Mouse (Mus musculus): ENCODE data around the gene Ckap5. TPM values are rescaled to one million over a fixed set of nuclear protein-coding genes. Genes with fewer than 3 reads are reported as not detected.

Ckap5 gene
- polyA plus RNA-seq, 1 experiment from 2014 or later = 99.9 TPM

DNA sequence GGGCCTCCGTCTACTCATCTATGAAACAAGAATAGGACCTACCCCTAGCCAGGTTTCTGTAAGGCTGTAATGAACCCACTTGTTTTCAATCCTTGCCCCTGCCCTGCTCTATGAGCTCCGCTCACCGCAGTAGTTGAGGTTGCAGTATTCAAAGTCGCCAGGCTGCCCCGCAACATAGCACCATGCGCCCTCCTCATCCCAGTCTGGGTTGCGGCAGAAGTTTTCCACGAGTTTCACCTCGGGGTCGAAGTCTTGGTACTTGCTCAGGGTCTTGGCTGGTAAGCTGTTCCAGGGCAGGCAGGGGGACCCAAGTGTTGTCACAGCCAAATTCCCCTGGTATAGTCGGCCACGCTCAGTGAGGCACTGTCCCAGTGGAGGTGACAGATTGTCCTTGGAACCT is 103.8 kb downstream of the Ckap5 start:
- no peaks in the 10 kb centered on the region for H3K27me3 ChIP-seq (ENCODE audit: control insufficient read depth, insufficient read depth, low read length)
- no peaks in the 10 kb centered on the region for H3K4me1 ChIP-seq (ENCODE audit: control insufficient read depth, insufficient read depth, low read length)
- no peak overlapping the region for H3K4me3 ChIP-seq (ENCODE audit: low read depth, low read length)
- no peaks in the 10 kb centered on the region for H3K9me3 ChIP-seq (ENCODE audit: control insufficient read depth, low read depth, low read length)
- 90% methylated on average over 12 of the region's 12 CpGs for WGBS
- H3K9ac ChIP-seq (replicated peaks; ENCODE audit: low read depth, low read length) = no peak overlapping the region
- ATAC-seq (ENCODE audit: insufficient number of reproducible peaks, insufficient read depth, low FRiP score, low read depth) = no peak
- no peaks in the 10 kb centered on the region for H3K36me3 ChIP-seq (ENCODE audit: control insufficient read depth, insufficient read depth, low read length)
- H3K27ac ChIP-seq (ENCODE audit: low read length) = no peak overlapping the region
- H3K4me2 ChIP-seq (replicated peaks; ENCODE audit: low read depth, low read length) = no peak overlapping the region

DNA sequence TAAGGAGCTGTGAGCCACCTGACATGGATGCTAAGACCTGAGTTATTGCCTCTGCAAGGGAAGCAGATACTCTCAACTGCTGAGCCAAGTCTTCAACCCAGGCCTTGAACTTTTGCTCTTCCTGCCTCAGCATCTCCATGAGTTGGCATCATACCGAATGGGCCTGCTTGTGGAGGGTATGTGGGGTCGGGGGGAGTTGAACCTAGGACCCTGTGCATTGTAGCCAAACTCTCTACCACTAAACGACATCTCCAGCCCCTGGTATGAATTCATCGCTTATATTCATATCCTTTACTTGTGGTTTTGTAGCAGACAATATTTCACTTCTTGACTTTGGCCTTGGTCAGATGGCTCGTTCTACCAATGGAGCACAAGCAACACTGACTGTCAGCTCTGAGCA is 105.3 kb downstream of the Ckap5 start:
- 83% methylated on average over 5 of the region's 5 CpGs for WGBS
- Histone ChIP-seq H3K36me3 (ENCODE audit: control insufficient read depth, insufficient read depth, low read length) (no peaks in the 10 kb centered on the region), H3K27me3 (ENCODE audit: control insufficient read depth, insufficient read depth, low read length) (no peaks in the 10 kb centered on the region), H3K27ac (ENCODE audit: low read length) (no peak overlapping the region), H3K9ac (replicated peaks; ENCODE audit: low read depth, low read length) (no peak overlapping the region), H3K4me3 (ENCODE audit: low read depth, low read length) (no peak overlapping the region), H3K4me2 (replicated peaks; ENCODE audit: low read depth, low read length) (no peak overlapping the region), H3K9me3 (ENCODE audit: control insufficient read depth, low read depth, low read length) (no peaks in the 10 kb centered on the region), H3K4me1 (ENCODE audit: control insufficient read depth, insufficient read depth, low read length) (0 out of 2 replicates have a peak, but pooled peaks cover 8% of the 10 kb centered on the region)
- ATAC-seq (ENCODE audit: insufficient number of reproducible peaks, insufficient read depth, low FRiP score, low read depth) = no peak

DNA sequence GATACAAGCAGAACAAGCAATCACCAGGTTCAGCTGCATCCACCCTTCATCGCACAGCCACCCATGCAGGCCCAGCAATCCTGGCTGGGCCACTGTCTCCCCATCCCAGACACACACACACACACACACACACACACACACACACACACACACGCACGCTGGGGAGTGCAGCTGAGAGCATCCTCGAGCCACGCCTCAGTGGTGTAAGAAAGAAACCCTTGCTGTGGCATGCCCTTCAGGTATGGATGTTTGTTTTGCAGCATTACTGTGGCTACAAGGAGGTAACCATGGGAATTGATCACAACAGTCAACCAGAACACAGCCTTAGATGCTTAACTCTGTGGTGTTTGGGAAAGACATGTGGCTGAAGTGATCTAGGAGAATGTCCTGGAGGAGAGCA is 105.8 kb downstream of the Ckap5 start:
- ATAC-seq (ENCODE audit: insufficient number of reproducible peaks, insufficient read depth, low FRiP score, low read depth) = no peak
- H3K27ac ChIP-seq (ENCODE audit: low read length) = no peak overlapping the region
- H3K9me3 ChIP-seq (ENCODE audit: control insufficient read depth, low read depth, low read length) = no peaks in the 10 kb centered on the region
- H3K4me1 ChIP-seq (ENCODE audit: control insufficient read depth, insufficient read depth, low read length) = 0 out of 2 replicates have a peak, but pooled peaks cover 8% of the 10 kb centered on the region
- no peak overlapping the region for H3K4me2 ChIP-seq (replicated peaks; ENCODE audit: low read depth, low read length)
- no peak overlapping the region for H3K4me3 ChIP-seq (ENCODE audit: low read depth, low read length)
- H3K27me3 ChIP-seq (ENCODE audit: control insufficient read depth, insufficient read depth, low read length) = no peaks in the 10 kb centered on the region
- H3K9ac ChIP-seq (replicated peaks; ENCODE audit: low read depth, low read length) = no peak overlapping the region
- 64% methylated on average over 5 of the region's 5 CpGs for WGBS
- no peaks in the 10 kb centered on the region for H3K36me3 ChIP-seq (ENCODE audit: control insufficient read depth, insufficient read depth, low read length)

DNA sequence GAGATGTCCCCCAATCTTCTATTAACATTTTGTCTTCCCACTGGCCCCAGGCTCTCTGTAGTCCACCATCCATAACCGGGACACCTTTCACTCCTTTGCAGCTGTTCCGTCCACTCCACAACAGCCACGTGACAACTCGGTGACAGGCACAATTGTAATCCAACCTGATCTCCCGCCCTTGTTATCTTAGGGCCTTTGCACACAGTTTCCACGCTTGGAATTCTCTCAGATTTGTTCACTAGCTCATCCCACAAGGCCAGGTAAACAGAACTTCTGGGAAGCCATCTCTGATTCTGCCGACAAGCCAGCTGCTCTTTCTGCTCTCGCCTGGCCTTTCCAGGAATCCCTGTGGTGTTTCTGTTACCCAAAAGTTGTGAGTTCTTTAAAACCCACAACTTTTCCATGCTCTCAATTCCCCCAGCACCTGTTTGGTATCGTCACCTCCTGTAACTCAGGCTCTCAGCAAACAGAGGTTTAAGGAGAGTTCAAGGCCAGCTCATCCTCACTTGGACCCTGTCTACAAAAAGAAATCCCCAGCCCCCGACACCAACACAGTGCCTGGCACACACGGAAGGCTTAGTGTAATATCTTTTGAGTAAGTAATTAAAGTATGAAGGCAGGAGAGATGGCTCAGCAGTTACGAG is 106.9 kb downstream of the Ckap5 start:
- WGBS = 61% methylated on average over 12 of the region's 12 CpGs
- no peak overlapping the region for H3K4me2 ChIP-seq (replicated peaks; ENCODE audit: low read depth, low read length)
- 0 out of 2 replicates have a peak, but pooled peaks cover 8% of the 10 kb centered on the region for H3K4me1 ChIP-seq (ENCODE audit: control insufficient read depth, insufficient read depth, low read length)
- no peaks in the 10 kb centered on the region for H3K36me3 ChIP-seq (ENCODE audit: control insufficient read depth, insufficient read depth, low read length)
- ATAC-seq (ENCODE audit: insufficient number of reproducible peaks, insufficient read depth, low FRiP score, low read depth) = no peak
- no peaks in the 10 kb centered on the region for H3K27me3 ChIP-seq (ENCODE audit: control insufficient read depth, insufficient read depth, low read length)
- H3K4me3 ChIP-seq (ENCODE audit: low read depth, low read length) = no peak overlapping the region
- no peaks in the 10 kb centered on the region for H3K9me3 ChIP-seq (ENCODE audit: control insufficient read depth, low read depth, low read length)
- H3K27ac ChIP-seq (ENCODE audit: low read length) = no peak overlapping the region
- no peak overlapping the region for H3K9ac ChIP-seq (replicated peaks; ENCODE audit: low read depth, low read length)

DNA sequence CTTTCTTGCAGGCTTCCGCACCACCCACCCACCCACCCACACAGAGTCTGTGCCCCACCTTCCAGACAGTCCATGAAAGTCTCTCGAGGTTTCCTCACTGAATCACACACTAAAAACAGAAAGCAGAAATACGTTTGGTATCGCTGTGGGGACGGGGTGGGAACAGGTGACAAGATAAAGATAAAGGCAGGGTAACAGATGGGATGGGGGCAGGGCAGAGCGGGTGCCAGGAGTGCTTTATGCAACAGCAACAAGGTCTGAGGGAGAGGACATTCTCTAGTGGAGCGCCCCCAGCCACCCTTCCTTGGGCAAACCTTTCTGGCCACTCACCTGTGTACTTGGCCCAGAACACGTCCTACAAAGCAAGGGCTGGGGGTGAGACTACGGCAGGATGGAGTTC is 108.3 kb downstream of the Ckap5 start:
- H3K27ac ChIP-seq (ENCODE audit: low read length) = no peak overlapping the region
- no peak overlapping the region for H3K4me3 ChIP-seq (ENCODE audit: low read depth, low read length)
- H3K27me3 ChIP-seq (ENCODE audit: control insufficient read depth, insufficient read depth, low read length) = no peaks in the 10 kb centered on the region
- no peaks in the 10 kb centered on the region for H3K9me3 ChIP-seq (ENCODE audit: control insufficient read depth, low read depth, low read length)
- 0 out of 2 replicates have a peak, but pooled peaks cover 8% of the 10 kb centered on the region for H3K4me1 ChIP-seq (ENCODE audit: control insufficient read depth, insufficient read depth, low read length)
- WGBS = 76% methylated on average over 9 of the region's 9 CpGs
- no peak overlapping the region for H3K4me2 ChIP-seq (replicated peaks; ENCODE audit: low read depth, low read length)
- ATAC-seq (ENCODE audit: insufficient number of reproducible peaks, insufficient read depth, low FRiP score, low read depth) = no peak
- H3K9ac ChIP-seq (replicated peaks; ENCODE audit: low read depth, low read length) = no peak overlapping the region
- no peaks in the 10 kb centered on the region for H3K36me3 ChIP-seq (ENCODE audit: control insufficient read depth, insufficient read depth, low read length)

DNA sequence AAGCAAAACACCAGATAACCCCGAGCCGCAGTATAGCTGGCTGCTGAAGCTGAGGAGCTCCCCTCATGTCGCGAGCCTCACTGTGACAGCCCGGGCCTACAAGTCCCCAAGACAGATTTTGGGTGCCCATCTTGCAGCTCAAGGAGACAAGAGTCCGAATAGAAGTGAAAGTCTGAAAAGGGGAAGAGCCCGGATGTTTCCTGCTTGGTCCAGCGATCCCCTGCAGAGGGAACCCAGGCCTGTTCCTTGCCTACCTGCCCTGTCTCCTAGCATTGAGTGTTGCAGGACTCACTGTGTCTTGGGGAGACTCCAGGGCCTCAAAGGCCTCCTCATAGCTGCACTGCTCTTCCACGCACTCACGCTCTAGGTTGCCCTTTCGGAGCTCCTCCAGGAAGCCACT is 108.9 kb downstream of the Ckap5 start:
- Histone ChIP-seq H3K27me3 (ENCODE audit: control insufficient read depth, insufficient read depth, low read length) (no peaks in the 10 kb centered on the region), H3K4me1 (ENCODE audit: control insufficient read depth, insufficient read depth, low read length) (0 out of 2 replicates have a peak, but pooled peaks cover 8% of the 10 kb centered on the region), H3K4me3 (ENCODE audit: low read depth, low read length) (no peak overlapping the region), H3K9me3 (ENCODE audit: control insufficient read depth, low read depth, low read length) (no peaks in the 10 kb centered on the region), H3K9ac (replicated peaks; ENCODE audit: low read depth, low read length) (no peak overlapping the region), H3K36me3 (ENCODE audit: control insufficient read depth, insufficient read depth, low read length) (no peaks in the 10 kb centered on the region), H3K27ac (ENCODE audit: low read length) (peak overlapping the region; percentile 44), H3K4me2 (replicated peaks; ENCODE audit: low read depth, low read length) (no peak overlapping the region)
- 89% methylated on average over 11 of the region's 11 CpGs for WGBS
- ATAC-seq (ENCODE audit: insufficient number of reproducible peaks, insufficient read depth, low FRiP score, low read depth) = no peak

DNA sequence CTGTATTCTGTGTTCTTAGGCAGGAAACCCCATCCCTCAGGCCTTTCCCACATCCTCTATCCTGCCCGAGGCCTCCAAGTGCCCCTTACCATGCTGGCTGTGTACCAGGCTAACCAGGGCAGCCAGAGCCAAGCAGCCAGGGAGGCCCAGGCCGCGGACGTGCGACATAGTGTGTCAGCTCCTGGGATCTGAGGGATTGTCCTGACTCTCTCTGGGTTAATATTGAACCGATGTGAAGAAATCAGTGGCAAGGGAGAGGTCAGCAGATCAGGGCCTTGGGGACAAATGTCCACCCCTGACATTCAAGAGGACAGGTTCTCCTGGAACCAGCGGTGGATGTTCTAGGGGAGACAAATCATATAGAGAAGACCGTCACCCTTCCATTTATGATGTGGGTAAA is 109.7 kb downstream of the Ckap5 start, which contains the start of gene F2:
Gene F2, minus strand, starts transcription at position 186 of the 400 bp plus-strand sequence.
- H3K4me3 ChIP-seq (ENCODE audit: low read depth, low read length) = no peak within 1 kb of the TSS
- 81% methylated on average over 8 of the region's 8 CpGs for WGBS
- H3K9me3 ChIP-seq (ENCODE audit: control insufficient read depth, low read depth, low read length) = no peaks in the 10 kb centered on the region
- H3K27ac ChIP-seq (ENCODE audit: low read length) = peak within 1 kb of the TSS; percentile 44
- H3K27me3 ChIP-seq (ENCODE audit: control insufficient read depth, insufficient read depth, low read length) = no peaks in the 10 kb centered on the region
- no peaks in the 10 kb centered on the region for H3K36me3 ChIP-seq (ENCODE audit: control insufficient read depth, insufficient read depth, low read length)
- no peak within 1 kb of the TSS for H3K9ac ChIP-seq (replicated peaks; ENCODE audit: low read depth, low read length)
- 0 out of 2 replicates have a peak, but pooled peaks cover 8% of the 10 kb centered on the region for H3K4me1 ChIP-seq (ENCODE audit: control insufficient read depth, insufficient read depth, low read length)
- ATAC-seq (ENCODE audit: insufficient number of reproducible peaks, insufficient read depth, low FRiP score, low read depth) = no peak
- no peak within 1 kb of the TSS for H3K4me2 ChIP-seq (replicated peaks; ENCODE audit: low read depth, low read length)

DNA sequence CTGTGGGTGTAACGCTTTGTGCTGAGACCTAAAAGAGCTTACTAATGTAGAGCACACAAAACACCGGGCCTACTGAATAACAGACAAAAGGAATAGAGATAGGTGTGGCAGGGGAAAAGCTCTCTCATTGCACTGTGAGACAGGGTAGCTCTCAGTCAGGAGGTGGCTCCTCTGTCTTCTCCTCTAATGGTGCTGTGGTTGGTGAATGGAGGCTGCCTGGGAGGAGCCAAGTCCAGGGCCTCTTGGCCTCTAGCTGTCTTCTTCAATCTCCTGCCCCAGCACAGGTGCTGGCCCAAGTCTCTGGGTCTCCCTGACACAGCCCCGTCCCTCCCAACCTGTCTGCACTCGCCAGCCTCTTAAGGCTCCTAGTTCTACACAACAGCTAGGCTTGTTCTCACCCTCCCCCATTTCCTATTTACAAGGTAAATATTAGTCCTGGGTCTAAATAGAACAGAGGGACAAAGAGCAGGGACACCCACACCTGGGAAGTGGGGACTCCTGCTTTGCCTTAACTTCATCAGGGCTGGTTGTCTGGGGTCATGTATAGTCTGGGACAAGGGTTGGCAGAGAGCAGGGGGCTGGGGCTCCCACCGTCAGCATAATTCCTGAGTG is 110.3 kb downstream of the Ckap5 start:
- no peak overlapping the region for H3K9ac ChIP-seq (replicated peaks; ENCODE audit: low read depth, low read length)
- H3K27me3 ChIP-seq (ENCODE audit: control insufficient read depth, insufficient read depth, low read length) = no peaks in the 10 kb centered on the region
- no peak overlapping the region; the same call in 1 of the 2 replicates for H3K27ac ChIP-seq (ENCODE audit: low read length)
- H3K36me3 ChIP-seq (ENCODE audit: control insufficient read depth, insufficient read depth, low read length) = no peaks in the 10 kb centered on the region
- WGBS = 69% methylated on average over 5 of the region's 5 CpGs
- peak; percentile 50 for ATAC-seq (ENCODE audit: insufficient number of reproducible peaks, insufficient read depth, low FRiP score, low read depth)
- 0 out of 2 replicates have a peak, but pooled peaks cover 8% of the 10 kb centered on the region for H3K4me1 ChIP-seq (ENCODE audit: control insufficient read depth, insufficient read depth, low read length)
- H3K9me3 ChIP-seq (ENCODE audit: control insufficient read depth, low read depth, low read length) = no peaks in the 10 kb centered on the region
- no peak overlapping the region for H3K4me3 ChIP-seq (ENCODE audit: low read depth, low read length)
- H3K4me2 ChIP-seq (replicated peaks; ENCODE audit: low read depth, low read length) = no peak overlapping the region
